Mouse (Mus musculus) C2C12 (cell line): Measurements from ENCODE around the gene Gm21970.

Source experiments
- CTCF ChIP-seq: IDR thresholded peaks from one replicate; pipeline ENCODE4 v1.5.1; 2011; ENCODE audit not compliant: control insufficient read depth, insufficient read depth, insufficient read length
- FOSL1 ChIP-seq: IDR thresholded peaks from one replicate; pipeline ENCODE4 v1.8.0; 2011; ENCODE audit warnings: mild to moderate bottlenecking, low read length; ENCODE audit not compliant: poor library complexity, insufficient read depth, severe bottlenecking
- USF1 ChIP-seq: IDR thresholded peaks from one replicate; pipeline ENCODE4 v1.6.1; 2011; ENCODE audit warnings: low read depth, mild to moderate bottlenecking, control low read depth, moderate library complexity

DNA sequence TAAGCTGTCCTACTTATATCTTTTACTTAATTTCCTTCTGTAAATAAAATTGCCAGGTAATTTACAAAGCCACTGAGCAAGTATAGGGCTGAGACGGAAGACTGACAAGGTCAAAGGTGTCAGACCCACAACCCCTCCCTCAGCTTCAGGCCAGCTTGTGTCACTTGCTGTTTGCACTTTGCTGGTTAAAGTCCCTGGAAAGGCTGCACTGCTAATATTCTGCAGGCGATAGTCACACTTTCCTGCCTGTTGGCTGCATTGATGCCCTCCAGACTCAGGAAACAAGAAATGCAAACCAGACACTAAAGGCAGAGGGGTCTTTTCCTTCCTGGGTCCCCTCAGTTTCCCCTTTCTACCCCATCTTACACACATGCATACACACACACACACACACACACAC lies 29.5 kb upstream of the Gm21970 start:
- TF ChIP-seq FOSL1: no peak
- no peak for TF ChIP-seq CTCF
- no peak for TF ChIP-seq USF1
